Mouse (Mus musculus) Patski (cell line): ENCODE results near the gene Inpp5k. TPM values are rescaled to one million over a fixed set of nuclear protein-coding genes. Genes with fewer than 3 reads are reported as not detected.

Source experiments
- ATAC-seq: fragments of 100-300 bp; one replicate; pipeline ENCODE4 v1.8.0; 2021
- CTCF ChIA-PET: fragments of 350-600 bp; sonication (Branson Sonifier 250); formaldehyde crosslinking; loops from one replicate; lab custom pipeline; 2022; ENCODE audit warnings: inconsistent platforms; lab: Charles Lee
- POLR2A ChIA-PET: fragments of 350-600 bp; sonication (Branson Sonifier 250); formaldehyde crosslinking; loops from one replicate; lab custom pipeline; 2022; ENCODE audit warnings: antibody characterized with exemption, inconsistent platforms; lab: Charles Lee
- DNase-seq: peaks from one replicate; pipeline ENCODE4 v3.0.0-alpha.2; 2011; ENCODE audit warnings: low read depth, low spot score
- H3K27me3 ChIP-seq: fragments of 371-371 bp; one replicate; pipeline ENCODE4 v1.5.1; 2021
- CTCF ChIP-seq: fragments of 100-300 bp; IDR thresholded peaks from one replicate; pipeline ENCODE4 v1.5.1; 2021
- in situ Hi-C: fragments of 300-500 bp; cut with MboI; formaldehyde crosslinking; loops from 3 replicates; pipeline ENCODE4 v1.11.1; 2018; ENCODE audit warnings: low pct_unique_long_range_greater_than_20kb, mixed read lengths
- polyA plus RNA-seq: library from polyadenylated mRNA; unstranded; gene quantifications from one replicate; pipeline ENCODE4 v1.2.3, GENCODE M21; 2021

Gene Inpp5k
- polyA plus RNA-seq = 32.9 TPM

- ChIA-PET CTCF (interaction anchor here (2.2 kb wide), 1 partner anchor 21 kb away, joined by 7 read pairs; no protein-coding TSS in a partner anchor), POLR2A (no interaction called here)
- ATAC-seq = peak; percentile 93
- TF ChIP-seq CTCF = no peak
- in situ Hi-C loops = no loop called here
- peak; percentile 89 for DNase-seq
- no peaks in the 10 kb centered on the region for H3K27me3 ChIP-seq
Measured at GRCm38 (mm10) chr11:75630645-75631229, at the start of gene Inpp5k. Gene Inpp5k (plus strand): TSS chr11:75630988.

GRCm38 (mm10) chr11:75581495-75582149, 49.2 kb upstream of the Inpp5k start:
- no peak for TF ChIP-seq CTCF
- in situ Hi-C loops = no loop called here
- no peak for DNase-seq
- no peaks in the 10 kb centered on the region for H3K27me3 ChIP-seq
- ChIA-PET CTCF (no interaction called here), POLR2A (interaction anchor here (0.7 to 0.8 kb wide), 2 partner anchors 51 to 70 kb away, joined by 5 to 7 read pairs; no protein-coding TSS in a partner anchor)
- ATAC-seq = no peak

- TF ChIP-seq CTCF = no peak
- no peak for ATAC-seq
- POLR2A ChIA-PET = no interaction called here
- in situ Hi-C loops = no loop called here
- CTCF ChIA-PET = no interaction called here
- DNase-seq = no peak
- H3K27me3 ChIP-seq = no peaks in the 10 kb centered on the region
Measured at GRCm38 (mm10) chr11:75583521-75583920, 47.3 kb upstream of the Inpp5k start.

GRCm38 (mm10) chr11:75585061-75585460, 45.7 kb upstream of the Inpp5k start:
- TF ChIP-seq CTCF = no peak
- POLR2A ChIA-PET = no interaction called here
- no peak for ATAC-seq
- no peak for DNase-seq
- no peaks in the 10 kb centered on the region for H3K27me3 ChIP-seq
- in situ Hi-C loops = no loop called here
- CTCF ChIA-PET = interaction anchor here (1.0 kb wide), 1 partner anchor 9 kb away, joined by 3 read pairs; no protein-coding TSS in a partner anchor

- no peaks in the 10 kb centered on the region for H3K27me3 ChIP-seq
- in situ Hi-C loops = no loop called here
- no peak for TF ChIP-seq CTCF
- no peak for DNase-seq
- ChIA-PET POLR2A (interaction anchor here (1.8 kb wide), 1 partner anchor 15 kb away, joined by 7 read pairs; no protein-coding TSS in a partner anchor), CTCF (interaction anchor here (0.8 kb wide), 1 partner anchor 56 kb away, joined by 3 read pairs; no protein-coding TSS in a partner anchor)
- ATAC-seq = no peak
Measured at GRCm38 (mm10) chr11:75585978-75586377, 44.8 kb upstream of the Inpp5k start.

GRCm38 (mm10) chr11:75586963-75587362, 43.8 kb upstream of the Inpp5k start:
- ATAC-seq = no peak
- CTCF ChIA-PET = interaction anchor here (0.8 kb wide), 1 partner anchor 56 kb away, joined by 3 read pairs; no protein-coding TSS in a partner anchor

GRCm38 (mm10) chr11:75587493-75588284, 43.1 kb upstream of the Inpp5k start, which contains the start of gene Pitpna:
Gene Pitpna (plus strand): TSS chr11:75588097.
- TF ChIP-seq CTCF = no peak
- in situ Hi-C loops = no loop called here
- POLR2A ChIA-PET = interaction anchor here (0.7 to 1.8 kb wide), 5 partner anchors 9 to 76 kb away, joined by 3 to 7 read pairs (median 4); partner anchors contain the start of gene Slc43a2
- CTCF ChIA-PET = no interaction called here
- no peaks in the 10 kb centered on the region for H3K27me3 ChIP-seq
- DNase-seq (peak; percentile 56), ATAC-seq (peak; percentile 86)

More at GRCm38 (mm10) chr11:75586963-75587362, 43.8 kb upstream of the Inpp5k start:
- DNase-seq = no peak
- in situ Hi-C loops = no loop called here
- POLR2A ChIA-PET = interaction anchor here (0.7 to 1.8 kb wide), 3 partner anchors 8 to 20 kb away, joined by 3 to 7 read pairs (median 4); no protein-coding TSS in a partner anchor
- TF ChIP-seq CTCF = no peak
- no peaks in the 10 kb centered on the region for H3K27me3 ChIP-seq

GRCm38 (mm10) chr11:75588285-75588941, 42.4 kb upstream of the Inpp5k start:
- POLR2A ChIA-PET = interaction anchor here (0.8 to 1.1 kb wide), 2 partner anchors 57 to 77 kb away, joined by 3 to 4 read pairs; partner anchors contain the start of gene Slc43a2
- in situ Hi-C loops = no loop called here

GRCm38 (mm10) chr11:75592612-75593011, 38.2 kb upstream of the Inpp5k start:
- ChIA-PET POLR2A (interaction anchor here (0.5 to 1.2 kb wide), 2 partner anchors 12 to 121 kb away, joined by 5 to 6 read pairs; no protein-coding TSS in a partner anchor), CTCF (interaction anchor here (0.9 kb wide), 1 partner anchor 9 kb away, joined by 3 read pairs; no protein-coding TSS in a partner anchor)
- DNase-seq = no peak
- H3K27me3 ChIP-seq = no peaks in the 10 kb centered on the region
- no peak for ATAC-seq
- no peak for TF ChIP-seq CTCF
- in situ Hi-C loops = no loop called here

More at GRCm38 (mm10) chr11:75588285-75588941, 42.4 kb upstream of the Inpp5k start:
- ATAC-seq (peak; percentile 55), DNase-seq (no peak)
- H3K27me3 ChIP-seq = no peaks in the 10 kb centered on the region
- CTCF ChIA-PET = no interaction called here
- no peak for TF ChIP-seq CTCF
